ENCODE assay signal across 33 mouse cellular contexts in the genomic region with DNA sequence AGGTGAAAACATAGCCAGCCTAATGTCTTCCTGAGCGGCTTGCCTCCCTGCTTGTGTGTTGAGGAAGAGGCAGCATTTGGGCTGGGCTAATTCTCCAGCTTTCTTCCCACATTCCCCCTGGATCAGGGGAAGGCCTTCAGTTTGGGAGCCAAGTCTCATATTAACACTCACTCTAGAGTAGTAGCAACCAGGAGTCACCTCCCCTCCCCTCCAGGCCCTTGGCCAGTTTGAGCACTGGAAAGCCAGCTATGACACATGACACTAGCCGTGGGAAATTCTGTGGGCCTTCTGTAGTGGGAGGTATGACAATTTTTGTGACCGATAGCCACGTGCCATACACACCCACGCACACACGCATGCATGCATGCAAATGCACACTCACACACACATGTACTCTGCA. TPM values are rescaled to one million over a fixed set of nuclear protein-coding genes. Genes with fewer than 3 reads are reported as not detected.
DNase-seq lines count a peak whose midpoint lies in the region; ATAC-seq and TF ChIP-seq lines count a peak whose summit lies in the region.
"Had no signal": no experiment of that assay in that cellular context is flagged by ENCODE, and none has a peak within 500 bp of the region (broad histone marks: within the 10 kb centered on the region; RNA-seq: fewer than 3 reads in every experiment).

No protein-coding gene starts in this region.

- DNase-seq in heart, adult 11 months: peak; percentile 88
- no peak for DNase-seq in heart, postnatal 36 days
- DNase-seq in lung, adult 2 months: no peak
- DNase-seq in lung, postnatal 14 days: peak; percentile 53
- no peak for DNase-seq in stomach, postnatal 0 days (ENCODE audit: low spot score)
- DNase-seq in spleen, adult 18-20 months: no peak
- DNase-seq: adrenal gland, adult 8-10 months; adrenal gland, postnatal 14 days; adrenal gland, postnatal 36 days; B cell, adult 2 months; cerebellum, adult 11 months; cerebellum, adult 2 months; cerebellum, adult 9-11 months; cerebellum, postnatal 14 days; cerebellum, postnatal 36 days; embryo, embryonic 11 days had no signal

- intact Hi-C loops in heart, postnatal 36 days (cut with DNase I): no loop called here

- H3K36me3 ChIP-seq in lung, embryonic 16.5 days (ENCODE audit: control insufficient read depth, insufficient read depth, low read length): no peaks in the 10 kb centered on the region
- H3K36me3 ChIP-seq in stomach, postnatal 0 days (ENCODE audit: control insufficient read depth, insufficient read depth, low read length): no peaks in the 10 kb centered on the region
- H3K36me3 ChIP-seq: embryonic facial prominence, embryonic 13.5 days; embryonic facial prominence, embryonic 15.5 days; forebrain, embryonic 10.5 days; forebrain, embryonic 12.5 days; G1E had no signal

- H3K4me1 ChIP-seq in lung, embryonic 16.5 days (replicated peaks; ENCODE audit: control insufficient read depth, insufficient read depth, low read length): peaks cover 17% of the 10 kb centered on the region
- H3K4me1 ChIP-seq in lung, adult 2 months (ENCODE audit: control insufficient read depth, insufficient read depth, low read length): peaks cover 3% of the 10 kb centered on the region; the same call in 1 of the 2 replicates
- H3K4me1 ChIP-seq in stomach, postnatal 0 days (replicated peaks; ENCODE audit: control insufficient read depth, insufficient read depth): no peaks in the 10 kb centered on the region
- H3K4me1 ChIP-seq: embryonic facial prominence, embryonic 13.5 days; embryonic facial prominence, embryonic 15.5 days; forebrain, embryonic 10.5 days; forebrain, embryonic 12.5 days had no signal

- ATAC-seq in lung, embryonic 16.5 days (ENCODE audit: low read depth): peak; percentile 31; the same call in 1 of the 2 replicates
- ATAC-seq in stomach, postnatal 0 days (ENCODE audit: low FRiP score, low TSS enrichment): no peak
- no peak for ATAC-seq in cerebellum, adult (ENCODE audit: insufficient number of reproducible peaks, low FRiP score, low TSS enrichment)
- ATAC-seq: activated CD4-positive, CD25-positive, alpha-beta regulatory T cell, adult 4 months; CD4-positive, CD25-positive, alpha-beta regulatory T cell, adult 4 months; forebrain, embryonic 14.5 days; forebrain, embryonic 16.5 days had no signal

- H3K27me3 ChIP-seq in lung, embryonic 16.5 days (ENCODE audit: control insufficient read depth, insufficient read depth, low read depth, low read length): no peaks in the 10 kb centered on the region
- H3K27me3 ChIP-seq in stomach, postnatal 0 days (ENCODE audit: control insufficient read depth, insufficient read depth, low read length): no peaks in the 10 kb centered on the region
- H3K27me3 ChIP-seq: embryonic facial prominence, embryonic 13.5 days; embryonic facial prominence, embryonic 15.5 days; Patski had no signal

- no peak for TF ChIP-seq EP300 in stomach, postnatal 0 days (optimal IDR thresholded peaks at IDR 0.05)

- H3K4me2 ChIP-seq in lung, embryonic 16.5 days (ENCODE audit: low read depth, low read length): no peak overlapping the region
- H3K4me2 ChIP-seq in stomach, postnatal 0 days (replicated peaks; ENCODE audit: low read depth): no peak overlapping the region
- H3K4me2 ChIP-seq: embryonic facial prominence, embryonic 13.5 days; embryonic facial prominence, embryonic 15.5 days; forebrain, embryonic 12.5 days had no signal

- H3K9ac ChIP-seq in lung, embryonic 16.5 days (ENCODE audit: low read length): no peak overlapping the region
- H3K9ac ChIP-seq in stomach, postnatal 0 days (ENCODE audit: low read length): no peak overlapping the region
- H3K9ac ChIP-seq: embryonic facial prominence, embryonic 13.5 days; embryonic facial prominence, embryonic 15.5 days; forebrain, embryonic 12.5 days had no signal

- TF ChIP-seq POLR2A in lung, adult 2 months (IDR thresholded peaks at IDR 0.05; ENCODE audit: borderline replicate concordance, extremely low read depth, low read depth, low read length): no peak

- 78% methylated on average over 6 of the region's 6 CpGs for WGBS in lung, embryonic 16.5 days
- WGBS in lung, adult 2 months: 71% methylated on average over 6 of the region's 6 CpGs
- WGBS in stomach, postnatal 0 days: 80% methylated on average over 6 of the region's 6 CpGs

- no peak overlapping the region for H3K4me3 ChIP-seq in lung, embryonic 16.5 days (ENCODE audit: low read length)
- no peak overlapping the region for H3K4me3 ChIP-seq in lung, adult 2 months (replicated peaks; ENCODE audit: extremely low read depth, low read depth, low read length)
- no peak overlapping the region for H3K4me3 ChIP-seq in stomach, postnatal 0 days (ENCODE audit: low read depth, low read length)
- H3K4me3 ChIP-seq: embryonic facial prominence, embryonic 13.5 days; embryonic facial prominence, embryonic 15.5 days; erythroblast, embryonic 14.5 days; forebrain, embryonic 10.5 days; forebrain, embryonic 12.5 days had no signal

- no peak for TF ChIP-seq CTCF in lung, adult 2 months (IDR thresholded peaks at IDR 0.05; ENCODE audit: insufficient read depth, low read length)
- no peak for TF ChIP-seq CTCF in stomach, postnatal 0 days (IDR thresholded peaks at IDR 0.05; ENCODE audit: low read depth)

- H3K9me3 ChIP-seq in lung, embryonic 16.5 days (ENCODE audit: control insufficient read depth, low read length): no peaks in the 10 kb centered on the region
- H3K9me3 ChIP-seq in stomach, postnatal 0 days (ENCODE audit: control insufficient read depth, low read length): no peaks in the 10 kb centered on the region
- H3K9me3 ChIP-seq: embryonic facial prominence, embryonic 13.5 days; embryonic facial prominence, embryonic 15.5 days; forebrain, embryonic 10.5 days; forebrain, embryonic 12.5 days; G1E had no signal

- H3K27ac ChIP-seq in lung, embryonic 16.5 days (ENCODE audit: low read length): no peak overlapping the region
- 0 out of 2 replicates have a peak overlapping the region, but pooled peaks have one; percentile 24 for H3K27ac ChIP-seq in stomach, postnatal 0 days (replicated peaks)
- H3K27ac ChIP-seq: embryonic facial prominence, embryonic 13.5 days; embryonic facial prominence, embryonic 15.5 days; forebrain, embryonic 10.5 days; forebrain, embryonic 12.5 days had no signal

RNA-seq across cellular contexts. Expression of a gene that starts 17.6 kb away (rescaled TPM):
- total RNA-seq in heart, postnatal 36 days (2021): 1 to 10 TPM in 1 of 2 experiments, under 1 TPM in 1; 0.73 to 1.2 TPM
- 0.98 and 8.5 TPM in 2 replicates for polyA plus RNA-seq in lung, embryonic 16.5 days (2015; fragmentation: Nextera tagmentation; extraction: Ambion mirVana)
- 0.87 and 1.1 TPM in 2 replicates for polyA plus RNA-seq in lung, adult 2 months (2012; rRNA removed)
- 2.1 and 5.1 TPM in 2 replicates for polyA plus RNA-seq in stomach, postnatal 0 days (2015; fragmentation: Nextera tagmentation; extraction: Ambion mirVana)
- total RNA-seq: CH12.LX; common myeloid progenitor, adult 5-6 weeks; G1E had no signal
- polyA plus RNA-seq: activated CD4-positive, CD25-positive, alpha-beta regulatory T cell, adult 4 months; CD4-positive, CD25-positive, alpha-beta regulatory T cell, adult 4 months; embryonic facial prominence, embryonic 13.5 days; G1E had no signal

RNA-seq across cellular contexts. Expression of a gene that starts 19.7 kb away (rescaled TPM):
- total RNA-seq in heart, postnatal 36 days (2021): 1 to 10 TPM; 5.5 to 7.4 TPM
- polyA plus RNA-seq in lung, embryonic 16.5 days (2015; fragmentation: Nextera tagmentation; extraction: Ambion mirVana): 0.59 and 3.7 TPM in 2 replicates
- polyA plus RNA-seq in lung, adult 2 months (2012; rRNA removed): 37.7 and 43.4 TPM in 2 replicates
- polyA plus RNA-seq in stomach, postnatal 0 days (2015; fragmentation: Nextera tagmentation; extraction: Ambion mirVana): 1.2 and 2.4 TPM in 2 replicates
- total RNA-seq: CH12.LX; common myeloid progenitor, adult 5-6 weeks had no signal
- polyA plus RNA-seq: activated CD4-positive, CD25-positive, alpha-beta regulatory T cell, adult 4 months; CD4-positive, CD25-positive, alpha-beta regulatory T cell, adult 4 months; embryonic facial prominence, embryonic 11.5 days; embryonic facial prominence, embryonic 13.5 days; embryonic facial prominence, embryonic 15.5 days; forebrain, embryonic 10.5 days; forebrain, embryonic 12.5 days; forebrain, embryonic 14.5 days; forebrain, embryonic 16.5 days; G1E had no signal

RNA-seq across cellular contexts. Expression of a gene that starts 27.0 kb away (rescaled TPM):
- total RNA-seq in heart, postnatal 36 days (2021): 10 to 100 TPM; 12.7 to 16.5 TPM
- polyA plus RNA-seq in lung, embryonic 16.5 days (2015; fragmentation: Nextera tagmentation; extraction: Ambion mirVana): 9.9 and 12.6 TPM in 2 replicates
- 44.8 and 50.3 TPM in 2 replicates for polyA plus RNA-seq in lung, adult 2 months (2012; rRNA removed)
- 29.2 and 32.3 TPM in 2 replicates for polyA plus RNA-seq in stomach, postnatal 0 days (2015; fragmentation: Nextera tagmentation; extraction: Ambion mirVana)

RNA-seq across cellular contexts. Expression of a gene that starts 37.1 kb away (rescaled TPM):
- total RNA-seq in heart, postnatal 36 days (2021): not detected
- polyA plus RNA-seq in lung, embryonic 16.5 days (2015; fragmentation: Nextera tagmentation; extraction: Ambion mirVana): 0.09 and 1.1 TPM in 2 replicates
- polyA plus RNA-seq in lung, adult 2 months (2012; rRNA removed): 1.1 and 1.4 TPM in 2 replicates
- polyA plus RNA-seq in stomach, postnatal 0 days (2015; fragmentation: Nextera tagmentation; extraction: Ambion mirVana): 0.21 and 0.40 TPM in 2 replicates
- total RNA-seq: adrenal gland, adult 18-20 months; CH12.LX; common myeloid progenitor, adult 5-6 weeks; G1E had no signal
- polyA plus RNA-seq: activated CD4-positive, CD25-positive, alpha-beta regulatory T cell, adult 4 months; CD4-positive, CD25-positive, alpha-beta regulatory T cell, adult 4 months; cerebellum, adult 2 months; embryonic facial prominence, embryonic 11.5 days; embryonic facial prominence, embryonic 13.5 days; embryonic facial prominence, embryonic 15.5 days; erythroblast, embryonic 14.5 days; forebrain, embryonic 10.5 days; forebrain, embryonic 12.5 days; forebrain, embryonic 14.5 days; forebrain, embryonic 16.5 days; G1E had no signal

RNA-seq across cellular contexts. Expression of a gene that starts 45.2 kb away (rescaled TPM):
- 1 to 10 TPM; 4.6 TPM for total RNA-seq in heart, postnatal 36 days (2021)
- polyA plus RNA-seq in lung, embryonic 16.5 days (2015; fragmentation: Nextera tagmentation; extraction: Ambion mirVana): 13.0 and 14.0 TPM in 2 replicates
- 3.6 and 3.8 TPM in 2 replicates for polyA plus RNA-seq in lung, adult 2 months (2012; rRNA removed)
- polyA plus RNA-seq in stomach, postnatal 0 days (2015; fragmentation: Nextera tagmentation; extraction: Ambion mirVana): 4.1 and 4.2 TPM in 2 replicates

Comparison
In these comparisons a context has a peak if more than half of its experiments do, and no peak if none do; other contexts are left out.
1. DNase-seq: peak in heart, adult 11 months (single experiment) and lung, postnatal 14 days (single experiment); none in heart, postnatal 36 days (0 of 2), lung, adult 2 months (single experiment), stomach, postnatal 0 days (single experiment) and spleen, adult 18-20 months (0 of 2).